Mouse (Mus musculus): ENCODE measurements around the gene Olfr319. TPM values are rescaled to one million over a fixed set of nuclear protein-coding genes. Genes with fewer than 3 reads are reported as not detected.

Olfr319 gene
- total RNA-seq, 2 experiments from 2014 or later = not detected

- Histone ChIP-seq H3K27ac (no peak within 1 kb of the TSS), H3K4me3 (no peak within 1 kb of the TSS)
- no peak for TF ChIP-seq CTCF (IDR thresholded peaks at IDR 0.05)
- DNase-seq (ENCODE audit: extremely low spot score in 1 of 2, low spot score in 2 of 2) = no peak
- intact Hi-C loops (cut with DNase I) = no loop called here
Observed at GRCm38 (mm10) chr11:58752434-58752833, 53.5 kb downstream of the Olfr319 start, which contains the start of gene Olfr316. Gene Olfr316 (plus strand): TSS chr11:58752734.

Other genes with a start within 250 kb of the Olfr319 start
- gene Lypd9, start 246.2 kb upstream of the Olfr319 start, total RNA-seq (2021) = not detected
- gene Olfr30, start 236.9 kb upstream of the Olfr319 start, total RNA-seq (2021) = not detected
- gene Olfr332, start 206.6 kb upstream of the Olfr319 start, total RNA-seq (2021) = not detected
- not detected for gene Olfr331, start 196.6 kb upstream of the Olfr319 start, total RNA-seq (2021)
- not detected for gene Olfr330, start 164.3 kb upstream of the Olfr319 start, total RNA-seq (2021)
- gene Olfr329-ps, start 152.7 kb upstream of the Olfr319 start, total RNA-seq (2021) = not detected
- under 1 TPM; 0.12 to 0.27 TPM for gene Olfr328, start 143.5 kb upstream of the Olfr319 start, total RNA-seq (2021)
- not detected for gene Olfr224, start 128.6 kb upstream of the Olfr319 start, total RNA-seq (2021)
- not detected for gene Olfr325, start 121.4 kb upstream of the Olfr319 start, total RNA-seq (2021)
- not detected for gene Olfr324, start 104.0 kb upstream of the Olfr319 start, total RNA-seq (2021)
- not detected for gene 2210407C18Rik, start 83.1 kb upstream of the Olfr319 start, total RNA-seq (2021)
- not detected for gene Olfr323, start 68.7 kb upstream of the Olfr319 start, total RNA-seq (2021)
- not detected for gene Trim58, start 58.7 kb upstream of the Olfr319 start, total RNA-seq (2021)
- gene Olfr322, start 40.4 kb upstream of the Olfr319 start, total RNA-seq (2021) = not detected
- gene Olfr320, start 18.1 kb upstream of the Olfr319 start, total RNA-seq (2021) = not detected
- gene Olfr318, start 24.9 kb downstream of the Olfr319 start, total RNA-seq (2021) = not detected
- under 1 TPM in 1 of 2 experiments, not detected in 1; 0.23 TPM for gene Olfr317, start 40.0 kb downstream of the Olfr319 start, total RNA-seq (2021)
- 1 to 10 TPM; 1.2 to 1.4 TPM for gene Olfr316, start 53.6 kb downstream of the Olfr319 start, total RNA-seq (2021)
- gene Olfr315, start 74.0 kb downstream of the Olfr319 start, total RNA-seq (2021) = not detected
- gene Olfr314, start 83.8 kb downstream of the Olfr319 start, total RNA-seq (2021) = not detected
- 1 to 10 TPM; 1.4 to 3.5 TPM for gene Fam183b, start 102.8 kb downstream of the Olfr319 start, total RNA-seq (2021)
- gene Olfr313, start 115.8 kb downstream of the Olfr319 start, total RNA-seq (2021) = not detected
- gene Olfr312, start 130.1 kb downstream of the Olfr319 start, total RNA-seq (2021) = under 1 TPM in 1 of 2 experiments, not detected in 1; 0.09 TPM
- under 1 TPM in 1 of 2 experiments, not detected in 1; 0.26 TPM for gene Olfr311, start 140.1 kb downstream of the Olfr319 start, total RNA-seq (2021)
- gene Gm12258, start 148.0 kb downstream of the Olfr319 start, total RNA-seq (2021) = 10 to 100 TPM; 17.3 to 20.2 TPM
- 10 to 100 TPM; 10.9 to 11.5 TPM for gene 2810021J22Rik, start 168.1 kb downstream of the Olfr319 start, total RNA-seq (2021)
- 1 to 10 TPM; 8.2 to 9.0 TPM for gene Zfp39, start 205.1 kb downstream of the Olfr319 start, total RNA-seq (2021)
- gene Btnl10, start 218.7 kb downstream of the Olfr319 start, total RNA-seq (2021) = not detected
- 100 to 1,000 TPM; 445 to 469 TPM for gene Rnf187, start 239.8 kb downstream of the Olfr319 start, total RNA-seq (2021)
- 10 to 100 TPM; 88.5 to 98.9 TPM for gene Hist3h2ba, start 249.8 kb downstream of the Olfr319 start, total RNA-seq (2021)